Mouse (Mus musculus): ENCODE data around the gene Sparc. TPM values are rescaled to one million over a fixed set of nuclear protein-coding genes. Genes with fewer than 3 reads are reported as not detected.

Sparc gene
- polyA plus RNA-seq, 1 experiment from 2014 or later: 931 TPM

GRCm38 (mm10) chr11:55468012-55468411, 45.0 kb upstream of the Sparc start:
- ATAC-seq: no peak

GRCm38 (mm10) chr11:55465177-55465576, 42.2 kb upstream of the Sparc start:
- H3K27me3 ChIP-seq (replicated peaks; ENCODE audit: control insufficient read depth, insufficient read depth, low read length): no peaks in the 10 kb centered on the region
- H3K4me1 ChIP-seq (replicated peaks; ENCODE audit: control insufficient read depth, insufficient read depth, low read length): peaks cover 7% of the 10 kb centered on the region; the same call in 1 of the 2 replicates
- no peak overlapping the region for H3K4me3 ChIP-seq (ENCODE audit: low read depth, low read length)
- peak overlapping the region; percentile 30; the same call in 1 of the 2 replicates for H3K4me2 ChIP-seq (replicated peaks; ENCODE audit: low read depth)
- H3K27ac ChIP-seq (ENCODE audit: low read depth, low read length): peak overlapping the region; percentile 71
- no peak for ATAC-seq
- H3K9ac ChIP-seq (ENCODE audit: low read depth, low read length): no peak overlapping the region
- 42% methylated on average over 3 of the region's 3 CpGs for WGBS
- no peak for TF ChIP-seq CTCF (IDR thresholded peaks at IDR 0.05; ENCODE audit: low read depth)
- no peaks in the 10 kb centered on the region for H3K9me3 ChIP-seq (ENCODE audit: control insufficient read depth)
- no peaks in the 10 kb centered on the region for H3K36me3 ChIP-seq (ENCODE audit: control insufficient read depth, insufficient read depth)

More at GRCm38 (mm10) chr11:55468012-55468411, 45.0 kb upstream of the Sparc start:
- H3K27ac ChIP-seq (ENCODE audit: low read depth, low read length): peak overlapping the region; percentile 87
- no peaks in the 10 kb centered on the region for H3K9me3 ChIP-seq (ENCODE audit: control insufficient read depth)
- peak overlapping the region; percentile 66 for H3K4me2 ChIP-seq (replicated peaks; ENCODE audit: low read depth)
- no peaks in the 10 kb centered on the region for H3K27me3 ChIP-seq (replicated peaks; ENCODE audit: control insufficient read depth, insufficient read depth, low read length)
- no peak overlapping the region for H3K9ac ChIP-seq (ENCODE audit: low read depth, low read length)
- H3K4me3 ChIP-seq (ENCODE audit: low read depth, low read length): peak overlapping the region; percentile 37
- H3K4me1 ChIP-seq (replicated peaks; ENCODE audit: control insufficient read depth, insufficient read depth, low read length): peaks cover 11% of the 10 kb centered on the region; the same call in 1 of the 2 replicates
- no peaks in the 10 kb centered on the region for H3K36me3 ChIP-seq (ENCODE audit: control insufficient read depth, insufficient read depth)
- 54% methylated on average over 10 of the region's 10 CpGs for WGBS
- TF ChIP-seq CTCF (IDR thresholded peaks at IDR 0.05; ENCODE audit: low read depth): no peak

GRCm38 (mm10) chr11:55464707-55465106, 41.7 kb upstream of the Sparc start:
- Histone ChIP-seq H3K9me3 (ENCODE audit: control insufficient read depth) (no peaks in the 10 kb centered on the region), H3K4me3 (ENCODE audit: low read depth, low read length) (no peak overlapping the region), H3K27ac (ENCODE audit: low read depth, low read length) (peak overlapping the region; percentile 71), H3K9ac (ENCODE audit: low read depth, low read length) (no peak overlapping the region), H3K4me1 (replicated peaks; ENCODE audit: control insufficient read depth, insufficient read depth, low read length) (peaks cover 7% of the 10 kb centered on the region; the same call in 1 of the 2 replicates), H3K27me3 (replicated peaks; ENCODE audit: control insufficient read depth, insufficient read depth, low read length) (no peaks in the 10 kb centered on the region), H3K4me2 (replicated peaks; ENCODE audit: low read depth) (peak overlapping the region; percentile 30; the same call in 1 of the 2 replicates), H3K36me3 (ENCODE audit: control insufficient read depth, insufficient read depth) (no peaks in the 10 kb centered on the region)
- WGBS: 39% methylated on average over 10 of the region's 10 CpGs
- no peak for TF ChIP-seq CTCF (IDR thresholded peaks at IDR 0.05; ENCODE audit: low read depth)
- ATAC-seq: no peak

GRCm38 (mm10) chr11:55462149-55462548, 39.2 kb upstream of the Sparc start:
- 96% methylated on average over 9 of the region's 9 CpGs for WGBS
- Histone ChIP-seq H3K4me1 (replicated peaks; ENCODE audit: control insufficient read depth, insufficient read depth, low read length) (0 out of 2 replicates have a peak, but pooled peaks cover 5% of the 10 kb centered on the region), H3K27me3 (replicated peaks; ENCODE audit: control insufficient read depth, insufficient read depth, low read length) (no peaks in the 10 kb centered on the region), H3K4me2 (replicated peaks; ENCODE audit: low read depth) (no peak overlapping the region), H3K9ac (ENCODE audit: low read depth, low read length) (no peak overlapping the region), H3K36me3 (ENCODE audit: control insufficient read depth, insufficient read depth) (no peaks in the 10 kb centered on the region), H3K4me3 (ENCODE audit: low read depth, low read length) (no peak overlapping the region), H3K27ac (ENCODE audit: low read depth, low read length) (no peak overlapping the region), H3K9me3 (ENCODE audit: control insufficient read depth) (no peaks in the 10 kb centered on the region)
- no peak for TF ChIP-seq CTCF (IDR thresholded peaks at IDR 0.05; ENCODE audit: low read depth)
- no peak for ATAC-seq

- Histone ChIP-seq H3K36me3 (ENCODE audit: control insufficient read depth, insufficient read depth) (no peaks in the 10 kb centered on the region), H3K9me3 (ENCODE audit: control insufficient read depth) (no peaks in the 10 kb centered on the region), H3K4me1 (replicated peaks; ENCODE audit: control insufficient read depth, insufficient read depth, low read length) (0 out of 2 replicates have a peak, but pooled peaks cover 5% of the 10 kb centered on the region), H3K27ac (ENCODE audit: low read depth, low read length) (peak within 1 kb of the TSS; percentile 87), H3K9ac (ENCODE audit: low read depth, low read length) (peak within 1 kb of the TSS; percentile 77), H3K4me3 (ENCODE audit: low read depth, low read length) (peak within 1 kb of the TSS; percentile 87), H3K27me3 (replicated peaks; ENCODE audit: control insufficient read depth, insufficient read depth, low read length) (no peaks in the 10 kb centered on the region), H3K4me2 (replicated peaks; ENCODE audit: low read depth) (peak within 1 kb of the TSS; percentile 96)
- TF ChIP-seq CTCF (IDR thresholded peaks at IDR 0.05; ENCODE audit: low read depth): no peak
- ATAC-seq: peak; percentile 94
- 0% methylated on average over 36 of the region's 36 CpGs for WGBS
These were observed 38.1 kb upstream of the Sparc start, which contains the start of gene Atox1 for GRCm38 (mm10) chr11:55461019-55461645. Atox1 (minus strand) TSS chr11:55461239.

- ATAC-seq: peak; percentile 27
- Histone ChIP-seq H3K9me3 (ENCODE audit: control insufficient read depth) (no peaks in the 10 kb centered on the region), H3K9ac (ENCODE audit: low read depth, low read length) (peak overlapping the region; percentile 77), H3K27me3 (replicated peaks; ENCODE audit: control insufficient read depth, insufficient read depth, low read length) (no peaks in the 10 kb centered on the region), H3K36me3 (ENCODE audit: control insufficient read depth, insufficient read depth) (no peaks in the 10 kb centered on the region), H3K4me1 (replicated peaks; ENCODE audit: control insufficient read depth, insufficient read depth, low read length) (peaks cover 5% of the 10 kb centered on the region; the same call in 1 of the 2 replicates), H3K4me2 (replicated peaks; ENCODE audit: low read depth) (peak overlapping the region; percentile 96), H3K4me3 (ENCODE audit: low read depth, low read length) (peak overlapping the region; percentile 87), H3K27ac (ENCODE audit: low read depth, low read length) (peak overlapping the region; percentile 87)
- TF ChIP-seq CTCF (IDR thresholded peaks at IDR 0.05; ENCODE audit: low read depth): peak; percentile 66
- WGBS: under 1% methylated on average over 17 of the region's 17 CpGs
These were observed 37.6 kb upstream of the Sparc start for GRCm38 (mm10) chr11:55460559-55461018.

Data from intestine, postnatal 0 days (tissue).